Mouse (Mus musculus) embryonic fibroblast, embryonic 13.5 days (primary cell): ENCODE measurements around the gene Cnfn.

Experiments used
- CTCF ChIP-seq: IDR thresholded peaks from 2 replicates; pipeline ENCODE4 v1.5.1; 2011; ENCODE audit warnings: mild to moderate bottlenecking, control low read depth, low read length, moderate library complexity, borderline replicate concordance; ENCODE audit not compliant: insufficient read depth
- POLR2A ChIP-seq: IDR thresholded peaks from 2 replicates; pipeline ENCODE4 v1.6.1; 2011; ENCODE audit warnings: low read depth, mild to moderate bottlenecking, control low read depth, low read length, moderate library complexity

DNA sequence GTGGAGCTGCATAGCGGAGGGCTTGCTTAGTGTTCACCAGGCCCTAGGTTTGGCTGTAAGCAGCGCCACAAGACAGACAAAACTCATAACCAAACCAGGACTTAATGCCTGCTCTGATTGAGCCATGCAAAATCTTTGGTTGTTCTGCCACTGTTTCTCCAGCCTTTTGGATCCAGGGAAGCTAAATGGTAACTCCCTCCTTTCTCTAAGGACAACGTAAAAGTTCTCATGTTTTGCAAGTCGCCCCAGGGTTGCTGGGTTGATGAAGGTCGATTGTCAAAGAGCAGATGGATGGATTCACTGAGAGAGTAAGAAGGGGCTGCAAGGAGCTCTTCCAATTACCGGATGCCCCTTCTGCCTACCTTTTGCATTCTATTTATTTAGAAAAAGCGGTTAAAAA lies 25.2 kb upstream of the Cnfn start:
- no peak for TF ChIP-seq POLR2A
- TF ChIP-seq CTCF = no peak
